Mouse (Mus musculus): Measurements from ENCODE around the gene Nyap1. TPM values are rescaled to one million over a fixed set of nuclear protein-coding genes. Genes with fewer than 3 reads are reported as not detected.
A peak's percentile ranks its signal among the peaks of the same experiment; 100 is the strongest.

Nyap1 gene
- polyA plus RNA-seq, 2 experiments from 2014 or later: 0.11 TPM; not detected in 1

- ATAC-seq: no peak
Observed at GRCm38 (mm10) chr5:137744197-137744596, 2.8 kb upstream of the Nyap1 start.

DNA sequence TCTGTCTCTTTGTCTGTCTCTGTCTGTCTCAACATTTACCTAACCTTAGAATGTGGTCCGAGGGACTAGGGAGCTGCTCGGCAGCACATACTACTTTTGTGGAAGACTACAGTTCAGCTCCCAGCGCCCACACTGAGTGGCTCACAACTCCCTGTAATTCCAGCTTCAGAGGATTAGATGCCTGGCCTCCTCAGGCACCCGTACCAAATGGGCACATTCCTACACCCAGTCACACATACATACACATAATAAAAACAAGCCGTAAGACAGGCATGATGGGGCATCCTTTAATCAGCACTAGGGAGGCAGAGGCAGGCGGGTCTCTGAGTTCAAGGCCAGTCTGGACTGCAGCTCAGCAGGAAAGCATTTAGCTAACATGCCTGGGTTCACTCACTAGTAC is 1.4 kb upstream of the Nyap1 start:
- ATAC-seq: no peak

DNA sequence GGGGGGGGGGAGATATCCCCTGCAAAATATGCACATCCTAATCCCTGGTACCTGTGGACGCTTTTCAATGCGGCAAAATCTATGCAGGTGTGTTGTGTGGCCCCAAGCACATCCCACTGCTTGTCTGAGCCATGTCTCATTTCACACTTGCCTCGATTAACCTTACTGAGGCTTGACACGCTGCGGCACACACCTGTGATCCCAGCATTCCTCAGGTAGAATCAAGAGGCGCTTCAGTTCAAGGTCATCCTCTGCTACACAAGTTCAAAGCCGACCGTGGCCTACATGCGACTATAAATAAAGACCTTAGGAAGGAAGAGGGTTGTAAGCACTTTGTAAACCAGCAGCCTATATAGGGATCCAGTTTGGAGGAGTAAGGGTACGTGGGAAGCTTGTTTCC is 641 bp upstream of the Nyap1 start:
- no peak for ATAC-seq

DNA sequence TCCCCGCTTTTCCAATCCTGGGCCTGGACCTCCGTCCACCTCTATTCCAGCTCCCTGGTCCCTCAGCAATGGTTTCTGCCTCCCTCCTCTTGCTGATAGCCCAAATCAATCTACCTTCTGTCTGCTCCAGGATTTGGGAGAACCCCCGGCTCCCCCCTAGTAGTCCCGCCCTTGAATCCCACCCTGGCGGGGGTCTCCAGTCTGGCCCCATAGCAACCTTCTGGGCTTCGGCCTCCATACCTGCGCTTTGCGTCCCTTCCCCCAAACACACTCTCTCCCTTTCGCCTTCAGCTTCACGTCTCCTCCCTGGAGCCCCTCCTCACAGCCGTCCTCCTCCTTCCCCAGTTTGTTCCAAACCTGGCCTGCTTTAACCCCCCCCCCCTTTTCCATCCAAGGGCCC is 901 bp downstream of the Nyap1 start:
- no peak for ATAC-seq

GRCm38 (mm10) chr5:137739471-137739870 is 1.9 kb downstream of the Nyap1 start:
- ATAC-seq: no peak

GRCm38 (mm10) chr5:137738516-137738915 is 2.9 kb downstream of the Nyap1 start:
- ATAC-seq: no peak

DNA sequence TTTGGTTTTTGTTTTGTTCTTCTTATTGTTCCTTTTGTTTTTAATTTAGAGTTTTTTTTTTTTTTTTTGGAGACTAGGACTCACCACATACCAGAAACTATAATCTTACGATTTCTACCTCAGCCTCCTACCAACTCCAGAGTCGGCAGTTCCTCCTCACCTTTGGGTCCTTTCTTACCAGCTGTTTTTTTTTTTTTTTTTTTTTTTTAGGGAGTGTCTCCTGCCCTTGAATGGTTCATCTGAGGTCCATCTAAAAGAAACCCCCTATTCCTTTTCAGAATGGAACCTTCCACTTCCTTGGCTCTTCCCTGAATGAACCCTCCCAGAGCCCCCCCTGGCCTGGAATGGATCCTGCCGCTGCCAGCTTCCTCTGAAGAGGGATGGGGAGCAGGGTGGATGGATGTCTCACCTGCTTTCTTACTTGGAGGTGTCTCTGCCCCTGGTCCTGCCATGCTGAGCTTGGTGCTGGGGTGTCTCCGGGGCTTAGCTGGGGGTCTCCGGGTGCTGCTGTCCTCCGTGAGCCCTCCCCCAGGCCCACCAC is 3.9 kb downstream of the Nyap1 start:
- ATAC-seq: no peak

DNA sequence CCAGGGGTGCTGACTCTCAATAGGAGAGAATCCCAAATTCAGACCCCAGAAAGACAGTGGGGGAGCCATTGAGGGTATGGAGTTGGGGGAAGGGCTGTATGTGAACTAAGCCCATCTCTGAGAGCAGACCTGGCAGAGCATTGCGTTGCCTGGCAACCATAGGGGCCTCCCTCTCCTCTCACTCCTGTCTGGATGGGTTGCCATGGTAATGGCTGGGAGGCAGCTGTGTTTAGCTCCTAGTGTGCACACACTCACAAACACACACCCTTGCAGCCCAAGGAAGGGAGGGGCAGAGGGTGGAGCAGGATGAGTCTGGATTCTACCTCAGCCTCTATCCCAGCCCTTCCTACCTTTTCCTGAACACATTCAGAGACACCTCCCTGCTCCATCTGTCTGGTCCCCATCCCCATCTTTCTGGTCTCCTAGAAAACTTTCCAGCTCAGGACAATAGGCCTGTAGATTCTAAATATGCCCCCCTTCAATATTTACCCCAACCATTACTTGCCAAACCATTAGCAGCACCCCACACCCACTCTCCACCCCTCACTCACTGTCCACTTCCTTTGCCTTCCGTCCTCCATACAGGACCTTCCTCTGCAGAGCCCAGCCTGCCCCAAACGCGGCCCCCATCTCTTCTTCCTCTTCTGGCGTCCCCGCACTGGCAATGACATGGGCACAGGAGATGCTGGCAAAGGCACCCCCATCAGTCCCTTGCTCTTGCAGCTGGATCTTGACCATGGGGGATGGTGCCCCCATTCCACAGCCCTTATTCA is 6.9 kb downstream of the Nyap1 start:
- ATAC-seq: no peak

DNA sequence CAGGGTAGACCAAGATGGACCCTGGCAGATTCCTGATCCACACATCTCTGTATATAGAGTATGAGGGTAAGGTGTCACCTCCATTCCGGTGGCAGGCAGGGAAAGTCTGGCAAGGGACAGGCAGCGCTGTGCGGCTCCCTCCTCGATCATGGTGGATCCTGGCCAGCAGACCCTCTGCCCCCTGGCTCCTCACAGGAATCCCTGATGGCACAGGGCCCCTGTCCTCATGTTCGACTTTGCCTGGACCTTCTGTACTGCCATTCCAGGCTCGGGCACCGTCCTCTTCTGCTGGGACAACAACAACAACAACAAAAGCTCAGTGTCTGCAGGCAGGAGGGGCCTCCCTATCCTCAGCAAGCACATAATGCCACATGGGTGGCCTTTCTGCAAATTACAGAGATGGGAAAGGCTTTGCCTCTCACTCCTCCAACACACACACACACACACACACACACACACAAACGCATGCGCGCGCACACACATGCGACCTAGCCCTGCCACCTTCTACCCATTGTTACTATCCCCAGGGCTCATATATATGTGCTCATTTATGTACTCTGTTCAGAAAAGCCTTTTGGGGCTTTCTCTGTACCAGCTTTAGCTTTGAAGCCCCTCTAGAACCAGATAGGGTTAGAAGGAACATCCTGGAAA is 7.6 kb downstream of the Nyap1 start:
- no peak for ATAC-seq

GRCm38 (mm10) chr5:137726767-137727166 is 14.6 kb downstream of the Nyap1 start:
- ATAC-seq: no peak

DNA sequence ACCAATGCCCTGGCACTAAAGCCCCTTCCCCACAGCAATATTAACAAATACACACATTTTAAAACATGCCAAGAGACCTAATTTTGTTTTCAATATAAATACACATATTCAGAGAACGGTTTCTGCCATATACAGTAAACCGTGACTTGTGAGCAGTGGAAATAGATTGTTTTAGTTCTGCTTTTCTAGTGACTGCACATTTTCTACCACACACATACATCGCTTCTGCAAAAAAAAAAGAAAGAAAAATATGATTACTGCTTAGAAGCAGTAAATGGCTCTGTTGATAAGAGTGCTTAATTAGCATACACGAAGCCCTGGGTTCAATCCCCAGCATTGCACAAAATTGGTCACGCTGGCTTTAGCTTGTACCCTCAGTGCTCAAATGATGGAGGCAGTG is 17.6 kb downstream of the Nyap1 start:
- ATAC-seq: no peak

- ATAC-seq: peak; percentile 37
Observed at GRCm38 (mm10) chr5:137720558-137721164, 20.7 kb downstream of the Nyap1 start.

DNA sequence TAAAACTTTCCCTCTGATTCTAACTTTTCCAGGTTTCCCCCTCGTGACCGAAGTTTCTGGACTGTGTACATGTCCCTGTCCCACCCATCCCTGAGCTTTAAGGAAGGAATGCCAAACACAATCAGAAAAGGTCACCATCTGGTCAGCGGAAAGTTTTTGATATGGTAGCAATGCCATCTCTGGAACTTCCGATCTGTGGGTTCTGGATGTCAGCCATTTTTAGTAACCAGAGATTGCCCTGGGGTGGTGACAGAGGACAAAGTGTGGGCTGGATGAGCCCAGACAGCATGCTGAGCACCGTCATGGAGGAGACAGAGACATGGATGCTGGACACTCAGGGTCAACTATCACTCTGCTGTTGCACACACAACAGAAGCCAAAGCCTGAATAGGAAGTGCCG is 22.3 kb downstream of the Nyap1 start:
- no peak for ATAC-seq

DNA sequence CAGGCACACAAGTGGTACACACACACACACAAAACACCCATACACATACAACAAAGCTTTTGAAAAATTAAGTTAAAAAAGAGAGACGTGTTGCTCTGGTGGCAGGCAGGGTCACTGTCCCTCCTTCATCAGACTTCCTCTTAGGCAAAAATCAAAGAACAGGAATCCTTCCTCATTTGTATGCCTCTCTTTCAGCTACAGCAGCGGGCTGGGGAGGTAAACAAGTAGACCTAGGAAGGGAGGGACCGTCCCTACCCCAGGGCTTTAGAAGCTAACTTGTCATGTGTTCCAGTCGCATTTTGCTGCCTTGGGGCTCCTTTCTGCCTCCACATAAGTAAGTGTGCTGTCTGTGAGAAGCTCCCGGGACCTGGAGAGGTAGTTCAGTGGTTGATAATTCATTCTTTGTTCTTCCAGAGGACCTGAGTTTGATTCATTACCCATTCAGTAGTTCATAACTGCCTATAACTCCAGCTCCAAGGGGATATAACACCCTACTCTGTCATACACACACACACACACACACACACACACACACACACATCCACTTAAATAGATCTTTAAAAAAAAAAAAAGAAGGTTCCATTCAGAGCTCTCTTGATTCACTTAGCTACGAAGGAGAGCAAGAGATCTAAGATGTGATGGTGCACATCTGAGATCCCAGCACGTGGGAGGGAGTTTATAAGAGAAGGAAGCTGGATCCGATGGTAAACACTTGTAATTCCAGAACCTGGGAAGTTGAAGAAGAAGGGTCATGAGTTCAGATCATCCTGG is 23.2 kb downstream of the Nyap1 start:
- ATAC-seq: peak; percentile 93

- ATAC-seq: no peak
Observed at GRCm38 (mm10) chr5:137715685-137716084, 25.7 kb downstream of the Nyap1 start.

DNA sequence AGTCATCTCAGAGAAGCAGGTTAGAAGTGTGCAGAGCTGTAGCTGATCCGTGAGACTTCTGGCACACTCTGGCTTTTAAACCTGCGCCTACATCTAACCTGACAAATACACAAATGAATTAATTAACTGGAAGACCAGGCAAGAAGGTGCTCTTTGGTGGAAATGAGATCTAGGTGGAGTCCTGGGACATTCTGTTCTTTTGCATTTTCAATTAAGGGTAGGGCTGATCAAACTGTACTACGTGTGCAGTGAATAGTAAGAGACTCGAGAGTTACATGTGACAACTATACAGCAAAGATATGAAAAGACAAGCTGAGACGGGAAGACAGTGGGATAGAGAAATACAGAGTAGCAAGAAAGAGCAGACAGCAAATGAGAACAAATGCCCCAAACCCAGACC is 28.0 kb downstream of the Nyap1 start:
- no peak for ATAC-seq

DNA sequence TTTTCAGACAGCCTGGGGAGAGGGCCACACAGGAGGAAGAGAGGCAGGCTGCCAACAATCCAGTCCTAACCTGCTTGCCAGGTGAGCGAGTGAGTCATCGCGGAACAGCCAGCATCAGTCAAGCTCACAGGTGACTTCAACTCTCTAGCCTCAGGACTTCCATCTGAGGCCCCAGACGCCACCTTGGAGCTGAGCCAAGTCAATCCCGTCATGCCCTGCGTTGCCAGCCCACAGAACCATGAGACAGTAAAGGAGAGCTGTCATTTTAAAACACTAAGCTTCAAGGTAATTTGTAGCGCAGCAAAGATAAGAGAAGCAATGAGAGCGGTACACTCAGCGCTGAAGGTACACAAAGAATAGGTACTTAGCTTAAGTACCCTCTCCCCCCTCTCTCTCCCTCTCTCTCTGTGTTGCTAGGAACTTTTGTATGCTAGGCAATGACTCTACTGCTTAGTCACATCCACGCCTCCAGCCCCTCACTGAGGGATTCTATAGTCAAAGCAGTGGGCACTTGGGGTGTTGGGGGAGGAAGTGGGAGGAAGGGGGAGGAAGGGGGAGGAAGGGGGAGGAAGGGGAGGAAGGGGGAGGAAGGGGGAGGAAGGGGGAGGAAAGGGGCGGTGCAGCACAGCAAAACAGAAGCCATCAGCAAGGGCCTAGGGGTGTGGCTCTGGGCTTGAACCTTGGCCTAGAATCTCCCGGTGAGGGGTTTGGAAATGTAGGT is 34.3 kb downstream of the Nyap1 start:
- ATAC-seq: peak; percentile 79

DNA sequence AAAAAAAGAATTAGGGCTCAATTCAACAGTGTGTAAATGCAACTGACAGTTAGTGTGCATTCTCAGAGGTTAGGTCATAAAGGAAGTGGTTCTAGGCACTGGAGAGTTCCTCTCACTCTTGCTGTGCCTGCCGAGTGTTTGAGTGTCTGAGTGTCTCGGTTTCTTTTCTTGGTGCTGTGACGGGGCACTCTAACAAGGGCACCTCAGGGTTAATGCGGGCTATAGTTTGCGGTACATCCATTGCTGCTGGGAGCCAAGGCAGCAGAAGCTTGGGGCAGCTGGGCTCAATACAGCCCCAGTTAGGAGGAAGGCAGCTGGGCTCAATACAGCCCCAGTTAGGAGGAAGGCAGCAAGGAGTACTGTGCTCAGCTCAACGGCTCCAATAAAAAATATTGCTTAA is 36.2 kb downstream of the Nyap1 start:
- peak; percentile 40 for ATAC-seq

- no peak for ATAC-seq
Observed at GRCm38 (mm10) chr5:137699850-137700249, 41.6 kb downstream of the Nyap1 start.

DNA sequence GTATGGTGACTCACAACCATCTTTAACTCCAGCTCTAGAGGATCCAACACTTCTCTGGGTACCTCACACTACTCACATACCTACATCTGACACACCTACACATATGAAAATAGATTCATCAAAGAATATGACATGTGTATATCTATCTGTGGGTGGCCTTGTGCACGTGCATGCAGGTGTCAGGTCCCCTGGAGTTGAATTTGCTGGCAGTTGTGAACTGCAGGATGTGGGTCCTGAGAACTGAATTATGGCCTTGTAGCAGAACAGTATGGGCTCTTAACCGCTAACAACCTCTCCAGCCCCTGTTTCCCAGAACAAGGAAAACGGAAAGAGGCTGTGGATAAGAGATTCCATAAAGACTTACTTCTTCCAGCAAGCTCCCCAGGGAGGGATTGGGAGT is 42.3 kb downstream of the Nyap1 start:
- no peak for ATAC-seq

- ATAC-seq: no peak
Observed at GRCm38 (mm10) chr5:137695930-137696329, 45.5 kb downstream of the Nyap1 start.

- ATAC-seq: no peak
Observed at GRCm38 (mm10) chr5:137694796-137695195, 46.6 kb downstream of the Nyap1 start.
